Comparison of ENCODE assay signal across 8 mouse cellular contexts in the genomic region with DNA sequence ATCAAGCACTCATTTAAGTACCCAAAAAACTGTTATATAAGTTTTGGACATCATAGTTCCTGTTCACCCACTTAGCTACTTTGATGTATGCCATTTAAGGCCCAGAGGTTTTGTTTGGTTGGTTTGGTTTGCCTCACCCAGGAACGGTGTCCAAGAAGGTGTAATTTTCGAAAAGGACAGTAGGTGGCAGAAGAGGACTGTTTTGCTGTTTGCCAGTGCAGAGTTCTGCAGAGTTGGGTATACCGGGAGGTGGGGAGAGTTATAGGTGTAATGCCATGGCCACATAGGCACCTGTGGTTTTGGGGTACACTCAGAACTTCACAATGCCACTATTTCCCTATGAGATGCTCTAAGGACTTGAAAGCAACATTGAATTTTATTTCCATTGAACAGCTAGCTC. TPM values are rescaled to one million over a fixed set of nuclear protein-coding genes. Genes with fewer than 3 reads are reported as not detected.
DNase-seq lines count a peak whose midpoint lies in the region; ATAC-seq lines count a peak whose summit lies in the region.

No protein-coding gene starts in this region.

- H3K27ac ChIP-seq in embryonic facial prominence, embryonic 10.5 days (replicated peaks): no peak overlapping the region
- no peak overlapping the region for H3K27ac ChIP-seq in heart, embryonic 15.5 days
- no peak overlapping the region for H3K27ac ChIP-seq in liver, embryonic 13.5 days
- no peak overlapping the region for H3K27ac ChIP-seq in neural tube, embryonic 11.5 days (ENCODE audit: low read depth, low read length)

- no peaks in the 10 kb centered on the region for H3K9me3 ChIP-seq in embryonic facial prominence, embryonic 10.5 days
- no peaks in the 10 kb centered on the region for H3K9me3 ChIP-seq in heart, embryonic 15.5 days (replicated peaks)
- no peaks in the 10 kb centered on the region for H3K9me3 ChIP-seq in liver, embryonic 13.5 days (replicated peaks)
- H3K9me3 ChIP-seq in neural tube, embryonic 11.5 days (ENCODE audit: control insufficient read depth, low read length): no peaks in the 10 kb centered on the region

- no peaks in the 10 kb centered on the region for H3K36me3 ChIP-seq in embryonic facial prominence, embryonic 10.5 days (replicated peaks)
- no peaks in the 10 kb centered on the region for H3K36me3 ChIP-seq in heart, embryonic 15.5 days
- no peaks in the 10 kb centered on the region for H3K36me3 ChIP-seq in liver, embryonic 13.5 days
- H3K36me3 ChIP-seq in neural tube, embryonic 11.5 days (ENCODE audit: control insufficient read depth, insufficient read depth, low read length): no peaks in the 10 kb centered on the region

- DNase-seq in CD4-positive, CD25-positive, alpha-beta regulatory T cell, adult 2 months (ENCODE audit: low read depth, low spot score): peak; percentile 89
- DNase-seq in adrenal gland, postnatal 14 days: peak; percentile 80
- peak; percentile 70 for DNase-seq in embryonic facial prominence, embryonic 10.5 days (ENCODE audit: low spot score)
- peak; percentile 67 to 76 for DNase-seq in kidney, postnatal 36 days
- peak; percentile 59 for DNase-seq in liver, embryonic 13.5 days
- DNase-seq in neural tube, embryonic 11.5 days (ENCODE audit: low spot score): peak; percentile 54
- peak; percentile 40 for DNase-seq in telencephalon, adult 2 months (ENCODE audit: low read depth, low spot score)

- H3K4me2 ChIP-seq in heart, embryonic 15.5 days: no peak overlapping the region
- H3K4me2 ChIP-seq in liver, embryonic 13.5 days: no peak overlapping the region
- H3K4me2 ChIP-seq in neural tube, embryonic 11.5 days (ENCODE audit: low read depth): no peak overlapping the region

- WGBS in embryonic facial prominence, embryonic 10.5 days: 1% methylated on average over 3 of the region's 3 CpGs
- 0% methylated on average over 3 of the region's 3 CpGs for WGBS in heart, embryonic 15.5 days
- 3% methylated on average over 3 of the region's 3 CpGs for WGBS in liver, embryonic 13.5 days (ENCODE audit: insufficient replicate concordance)
- 5% methylated on average over 3 of the region's 3 CpGs for WGBS in neural tube, embryonic 11.5 days

- peak; percentile 55; the same call in 1 of the 2 replicates for ATAC-seq in heart, embryonic 15.5 days (replicated peaks; ENCODE audit: insufficient number of reproducible peaks, insufficient read depth, low FRiP score, low read depth)
- peak; percentile 69 for ATAC-seq in liver, embryonic 13.5 days (ENCODE audit: low read depth)
- no peak; the same call in 1 of the 2 replicates for ATAC-seq in neural tube, embryonic 11.5 days (ENCODE audit: insufficient read depth, low FRiP score, low TSS enrichment)

- H3K27me3 ChIP-seq in embryonic facial prominence, embryonic 10.5 days (replicated peaks; ENCODE audit: low read depth, poor library complexity, severe bottlenecking): no peaks in the 10 kb centered on the region
- H3K27me3 ChIP-seq in heart, embryonic 15.5 days: no peaks in the 10 kb centered on the region
- H3K27me3 ChIP-seq in liver, embryonic 13.5 days: no peaks in the 10 kb centered on the region
- H3K27me3 ChIP-seq in neural tube, embryonic 11.5 days (ENCODE audit: control insufficient read depth, insufficient read depth, low read length): no peaks in the 10 kb centered on the region

- no peak overlapping the region for H3K4me3 ChIP-seq in embryonic facial prominence, embryonic 10.5 days
- no peak overlapping the region for H3K4me3 ChIP-seq in heart, embryonic 15.5 days
- no peak overlapping the region for H3K4me3 ChIP-seq in liver, embryonic 13.5 days (replicated peaks)
- H3K4me3 ChIP-seq in neural tube, embryonic 11.5 days (ENCODE audit: low read depth, low read length): no peak overlapping the region

- no peaks in the 10 kb centered on the region for H3K4me1 ChIP-seq in embryonic facial prominence, embryonic 10.5 days
- peaks cover 7% of the 10 kb centered on the region for H3K4me1 ChIP-seq in heart, embryonic 15.5 days (replicated peaks)
- H3K4me1 ChIP-seq in liver, embryonic 13.5 days (replicated peaks): peaks cover 21% of the 10 kb centered on the region
- H3K4me1 ChIP-seq in neural tube, embryonic 11.5 days (ENCODE audit: control insufficient read depth, insufficient read depth, low read length): no peaks in the 10 kb centered on the region

- H3K9ac ChIP-seq in heart, embryonic 15.5 days: no peak overlapping the region
- no peak overlapping the region for H3K9ac ChIP-seq in liver, embryonic 13.5 days
- H3K9ac ChIP-seq in neural tube, embryonic 11.5 days (ENCODE audit: low read length): no peak overlapping the region

RNA-seq across cellular contexts. Expression of a gene that starts 38.7 kb away (rescaled TPM):
- total RNA-seq in adrenal gland, postnatal 14 days (2021): 0.22 and 1.2 TPM in 2 replicates
- 0.15 and 0.19 TPM in 2 replicates for polyA plus RNA-seq in embryonic facial prominence, embryonic 10.5 days (2016; fragmentation: Nextera tagmentation; extraction: Ambion mirVana)
- 0.72 and 1.4 TPM in 2 replicates for polyA plus RNA-seq in heart, embryonic 15.5 days (2015; fragmentation: Nextera tagmentation; extraction: Ambion mirVana)
- polyA plus RNA-seq in liver, embryonic 13.5 days (2015; fragmentation: Nextera tagmentation; extraction: Ambion mirVana): 0.22 and 0.32 TPM in 2 replicates
- not detected in 2 replicates for polyA plus RNA-seq in neural tube, embryonic 11.5 days (2014; fragmentation: Nextera tagmentation; extraction: Ambion mirVana)

RNA-seq across cellular contexts. Expression of a gene that starts 54.6 kb away (rescaled TPM):
- total RNA-seq in adrenal gland, postnatal 14 days (2021): 93.1 and 98.8 TPM in 2 replicates
- 120 and 127 TPM in 2 replicates for polyA plus RNA-seq in embryonic facial prominence, embryonic 10.5 days (2016; fragmentation: Nextera tagmentation; extraction: Ambion mirVana)
- 98.6 and 109 TPM in 2 replicates for polyA plus RNA-seq in heart, embryonic 15.5 days (2015; fragmentation: Nextera tagmentation; extraction: Ambion mirVana)
- 42.8 and 53.6 TPM in 2 replicates for polyA plus RNA-seq in liver, embryonic 13.5 days (2015; fragmentation: Nextera tagmentation; extraction: Ambion mirVana)
- 134 and 146 TPM in 2 replicates for polyA plus RNA-seq in neural tube, embryonic 11.5 days (2014; fragmentation: Nextera tagmentation; extraction: Ambion mirVana)
